Mouse (Mus musculus) fibroblast of lung, adult 2 months (primary cell): ENCODE data around the gene D17Wsu92e.

Source experiments
- DNase-seq: peaks from one replicate; pipeline ENCODE4 v3.0.0-alpha.2; 2011; ENCODE audit warnings: low read depth

Gene D17Wsu92e

GRCm38 (mm10) chr17:27748123-27748522, 72.3 kb downstream of the D17Wsu92e start:
- no peak for DNase-seq

- no peak for DNase-seq
These were observed 74.0 kb downstream of the D17Wsu92e start for GRCm38 (mm10) chr17:27746446-27746845.

DNA sequence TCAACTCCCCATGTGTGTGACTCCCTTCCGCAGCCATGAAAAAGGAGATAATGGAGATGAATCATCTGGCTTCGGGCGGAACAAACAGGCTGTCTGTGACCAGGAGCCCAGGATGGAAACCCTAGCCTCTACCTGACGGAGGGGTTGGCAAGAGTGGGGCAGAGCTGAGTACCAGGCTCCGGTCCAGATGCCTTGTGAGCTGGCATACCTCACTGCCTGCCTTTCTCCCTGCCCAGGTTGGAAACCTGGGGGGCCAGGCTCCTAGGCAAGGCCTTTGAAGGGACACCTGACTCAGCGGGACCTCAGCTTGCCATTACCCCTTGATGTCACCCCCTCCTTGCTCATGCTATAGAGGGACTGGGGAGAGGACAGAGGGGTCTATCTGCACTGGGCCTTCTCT, 79.5 kb downstream of the D17Wsu92e start:
- DNase-seq = no peak

DNA sequence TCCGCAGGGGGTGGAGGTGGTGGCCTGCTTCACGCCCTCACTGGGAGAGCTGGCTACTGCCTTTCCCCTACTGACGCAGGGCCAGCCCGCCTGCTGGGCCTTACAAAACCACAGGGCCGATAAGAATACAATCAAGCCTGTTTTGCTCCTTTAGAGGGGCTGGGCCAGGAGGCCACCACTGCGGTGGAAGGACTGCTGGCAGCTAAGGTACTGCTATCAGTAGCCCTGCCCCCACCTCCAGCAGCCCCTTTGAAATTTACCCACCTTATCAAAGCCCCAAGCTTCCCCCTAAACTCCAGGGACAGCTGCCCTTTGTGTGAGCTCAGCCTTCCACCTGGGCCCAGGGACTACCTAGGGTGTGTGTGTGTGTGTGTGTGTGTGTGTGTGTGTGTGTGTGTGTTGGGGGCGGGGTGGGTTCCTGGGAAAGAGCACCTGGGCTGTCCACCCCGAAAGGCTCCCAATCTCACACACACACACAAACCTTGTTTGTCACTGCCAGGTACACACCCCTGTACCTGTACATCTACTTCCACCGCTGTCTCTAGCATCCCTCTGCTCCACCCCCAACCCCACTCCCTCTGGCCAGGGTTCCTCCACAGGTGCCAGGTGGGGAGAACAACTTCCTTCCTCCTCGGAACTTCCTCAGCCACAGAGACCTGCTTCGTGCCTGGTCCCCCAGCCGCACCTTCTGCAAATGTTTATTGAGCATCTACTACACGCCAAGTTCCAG, 85.9 kb downstream of the D17Wsu92e start:
- no peak for DNase-seq

DNA sequence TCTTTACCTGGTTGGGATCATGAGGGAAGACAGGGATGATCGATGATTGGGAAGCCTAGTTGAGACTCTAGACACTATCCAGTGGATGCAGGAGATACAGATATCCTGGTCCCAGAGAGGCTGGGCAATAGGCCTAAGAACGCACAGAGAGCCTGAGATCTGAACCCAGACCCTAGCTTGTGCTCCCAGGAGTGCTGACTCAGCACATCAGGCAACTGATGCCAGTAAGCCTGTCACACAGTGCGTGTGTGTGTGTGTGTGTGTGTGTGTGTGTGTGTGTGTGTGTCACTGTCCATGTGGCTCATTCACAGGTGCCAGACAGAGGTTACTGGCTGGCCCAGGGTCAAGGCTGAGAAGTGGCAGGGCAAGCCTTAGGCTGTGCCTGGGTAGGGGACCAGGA, 87.8 kb downstream of the D17Wsu92e start:
- DNase-seq = no peak

DNA sequence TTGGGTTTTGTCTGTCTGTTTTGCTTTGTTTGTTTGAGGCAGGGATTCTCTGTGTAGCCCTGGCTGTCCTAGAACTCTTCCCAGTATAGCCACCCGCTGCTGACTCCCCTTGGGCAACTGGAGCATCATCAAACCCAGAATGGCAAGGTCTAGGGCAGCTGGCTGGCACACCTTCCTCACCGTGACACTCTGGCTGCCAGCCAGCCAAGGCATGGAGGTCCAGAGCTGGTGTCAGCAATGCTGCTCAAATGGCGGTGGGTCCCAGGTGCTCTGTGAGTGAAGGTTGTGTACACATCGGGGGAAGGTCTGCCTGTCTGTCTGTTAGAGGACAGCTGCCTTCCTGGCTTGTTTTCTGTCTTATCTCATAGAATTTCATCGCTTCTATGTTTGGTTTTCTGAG, 88.3 kb downstream of the D17Wsu92e start:
- no peak for DNase-seq

- DNase-seq = no peak
These were observed 91.7 kb downstream of the D17Wsu92e start, which contains the start of gene Spdef for GRCm38 (mm10) chr17:27728770-27729169. Spdef (minus strand) TSS chr17:27728955.

DNA sequence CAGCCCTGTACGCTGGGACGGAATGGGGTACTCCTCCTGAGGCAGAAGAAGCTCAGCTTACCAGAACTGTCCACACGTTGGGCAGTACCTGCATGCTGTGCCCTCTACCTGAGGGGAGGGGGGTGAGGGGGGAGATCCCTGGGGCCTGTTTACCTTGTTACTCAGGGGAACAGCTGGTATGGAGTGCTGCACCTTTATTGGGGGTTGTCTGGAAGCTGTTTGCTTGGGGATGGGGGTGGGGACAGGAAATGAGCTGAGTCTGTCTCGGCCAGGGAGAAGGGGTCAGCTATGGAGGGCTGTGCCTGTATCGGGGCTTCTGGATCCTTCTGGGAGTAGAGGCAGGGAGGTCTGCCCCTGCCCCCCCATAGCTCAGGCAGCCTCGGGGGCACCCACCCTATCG, 93.9 kb downstream of the D17Wsu92e start:
- DNase-seq = no peak

DNA sequence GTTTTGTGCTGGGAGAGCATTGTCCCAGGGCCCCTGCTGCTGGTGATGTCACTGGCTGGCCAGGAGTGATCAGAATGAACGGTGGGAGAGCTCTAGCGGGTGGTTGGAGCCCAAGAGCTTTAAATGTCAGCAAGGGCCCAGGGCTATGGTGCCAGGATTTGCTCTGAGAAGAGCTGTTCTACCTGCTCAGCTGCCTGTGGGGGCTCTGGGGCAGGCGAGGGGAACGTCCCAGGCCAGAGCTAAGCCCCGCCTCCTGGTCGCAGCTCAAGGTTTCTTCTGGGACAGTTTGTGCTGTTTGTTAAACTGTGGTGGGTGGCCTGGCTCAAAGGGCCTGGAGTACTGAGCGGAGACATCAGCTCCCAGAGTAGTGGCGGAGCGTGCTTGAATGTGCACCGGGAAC, 95.0 kb downstream of the D17Wsu92e start:
- DNase-seq = no peak

GRCm38 (mm10) chr17:27725011-27725410, 95.4 kb downstream of the D17Wsu92e start:
- no peak for DNase-seq

- DNase-seq = no peak
These were observed 96.1 kb downstream of the D17Wsu92e start for GRCm38 (mm10) chr17:27724327-27724726.

GRCm38 (mm10) chr17:27721125-27721664, 99.3 kb downstream of the D17Wsu92e start:
- no peak for DNase-seq

DNA sequence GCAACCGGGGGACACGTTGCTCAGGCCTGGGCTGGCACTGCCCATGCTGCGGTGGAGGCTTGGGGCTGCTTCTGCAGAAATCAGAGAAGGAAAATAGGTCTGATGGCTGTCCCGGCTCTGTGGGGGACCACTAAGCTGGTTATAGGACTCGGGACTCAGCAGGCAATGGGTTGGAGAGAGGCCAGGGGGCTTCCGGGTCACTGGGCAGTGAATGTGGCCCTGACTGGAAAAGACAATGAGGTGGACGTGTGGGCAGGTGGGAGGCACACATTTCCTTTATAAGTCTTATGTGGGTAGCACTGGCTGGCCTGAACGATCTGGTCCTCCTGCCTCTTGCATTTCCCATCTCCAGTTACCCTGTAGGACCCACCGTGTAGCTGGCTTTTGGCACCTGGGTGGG, 100.1 kb downstream of the D17Wsu92e start:
- no peak for DNase-seq

GRCm38 (mm10) chr17:27719663-27720062, 100.8 kb downstream of the D17Wsu92e start:
- DNase-seq = no peak

GRCm38 (mm10) chr17:27718250-27718649, 102.2 kb downstream of the D17Wsu92e start:
- DNase-seq = no peak

DNA sequence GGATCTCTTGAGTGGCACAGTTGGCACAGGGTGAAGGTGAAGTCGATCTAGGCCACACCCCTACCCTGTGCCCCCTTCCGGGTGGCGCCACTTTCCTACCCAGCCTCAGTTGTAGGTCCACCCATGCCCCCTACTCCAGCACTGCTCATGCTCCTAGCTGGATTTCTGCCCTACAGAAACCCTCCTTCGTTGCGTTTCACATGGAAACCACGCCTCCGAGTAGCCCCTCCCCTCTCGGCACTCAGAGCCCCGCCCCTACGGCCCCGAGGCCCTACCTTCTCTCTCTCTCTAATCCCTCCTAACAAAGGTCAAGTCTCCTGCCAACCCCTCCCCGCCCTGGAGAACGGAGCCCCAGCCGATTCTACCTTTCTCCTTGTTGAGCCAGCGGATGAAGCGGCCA, 103.6 kb downstream of the D17Wsu92e start:
- DNase-seq = no peak

DNA sequence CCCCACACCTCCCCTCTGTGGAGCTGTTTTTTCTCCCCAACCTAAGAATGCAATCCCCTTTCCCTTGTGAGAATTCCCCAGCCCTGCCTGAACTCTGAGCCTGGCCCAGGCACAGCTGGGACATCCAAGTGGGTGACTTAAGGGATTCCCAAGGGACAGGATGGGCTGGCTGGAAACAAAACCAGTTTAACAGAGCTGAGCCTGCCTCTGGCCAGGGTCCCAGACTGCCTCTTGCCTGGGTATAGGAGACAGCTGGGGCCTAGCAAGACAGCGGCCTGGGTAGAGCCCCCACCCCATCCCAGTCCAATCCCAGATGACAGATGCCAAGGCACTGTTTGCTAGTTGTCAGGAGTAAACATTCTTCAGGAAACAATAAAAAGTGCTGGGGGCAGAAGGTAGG, 107.6 kb downstream of the D17Wsu92e start:
- no peak for DNase-seq

DNA sequence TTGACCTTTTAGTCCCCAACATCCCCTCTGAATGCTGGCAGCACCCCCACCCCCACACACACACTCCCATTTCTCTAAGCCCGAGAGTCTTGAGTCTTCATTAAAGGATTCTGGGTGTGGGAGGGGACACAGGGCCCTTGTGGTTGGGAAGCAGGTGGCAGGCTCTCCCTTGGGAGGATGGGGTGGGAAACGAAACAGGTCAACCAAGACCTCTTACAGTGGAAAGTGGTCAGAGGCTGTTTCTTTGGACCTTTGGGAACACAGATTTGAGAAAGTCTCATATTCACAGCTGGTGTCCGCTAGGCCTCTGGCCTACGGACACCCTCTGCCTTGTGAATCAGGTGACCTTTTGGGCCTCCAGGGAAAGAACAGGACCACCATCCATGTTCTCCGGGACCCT, 110.8 kb downstream of the D17Wsu92e start:
- no peak for DNase-seq

DNA sequence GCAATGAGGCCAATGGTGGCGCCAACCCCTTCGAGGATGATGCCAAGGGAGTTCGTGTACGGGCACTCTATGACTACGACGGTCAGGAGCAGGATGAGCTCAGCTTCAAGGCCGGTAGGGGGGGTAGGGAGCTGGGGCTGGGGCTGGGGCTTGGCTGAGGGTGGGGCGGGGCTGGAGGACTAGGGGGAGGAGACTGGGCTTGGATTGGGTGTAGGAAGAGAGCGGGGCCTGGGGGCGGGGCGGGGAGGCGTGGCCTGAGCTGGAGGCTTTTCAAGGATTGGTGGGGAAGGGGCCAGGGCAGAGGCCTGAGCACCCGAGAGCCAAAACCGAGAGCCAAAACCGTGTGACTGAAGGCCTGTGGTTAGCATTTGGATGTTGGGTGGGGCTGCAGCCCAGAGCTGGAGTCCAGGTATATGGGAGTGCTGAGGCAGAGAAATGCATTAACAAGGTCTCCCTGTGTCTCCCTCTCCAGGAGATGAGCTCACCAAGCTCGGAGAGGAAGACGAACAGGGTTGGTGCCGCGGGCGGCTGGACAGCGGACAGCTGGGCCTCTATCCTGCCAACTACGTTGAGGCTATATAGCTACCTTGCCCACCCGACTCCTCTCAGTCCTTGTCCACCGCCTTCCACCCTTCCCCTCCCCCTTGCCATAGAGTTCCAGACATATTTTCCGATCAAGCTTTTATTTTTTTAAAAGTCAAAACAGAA, 112.3 kb downstream of the D17Wsu92e start:
- DNase-seq = peak; percentile 31

DNA sequence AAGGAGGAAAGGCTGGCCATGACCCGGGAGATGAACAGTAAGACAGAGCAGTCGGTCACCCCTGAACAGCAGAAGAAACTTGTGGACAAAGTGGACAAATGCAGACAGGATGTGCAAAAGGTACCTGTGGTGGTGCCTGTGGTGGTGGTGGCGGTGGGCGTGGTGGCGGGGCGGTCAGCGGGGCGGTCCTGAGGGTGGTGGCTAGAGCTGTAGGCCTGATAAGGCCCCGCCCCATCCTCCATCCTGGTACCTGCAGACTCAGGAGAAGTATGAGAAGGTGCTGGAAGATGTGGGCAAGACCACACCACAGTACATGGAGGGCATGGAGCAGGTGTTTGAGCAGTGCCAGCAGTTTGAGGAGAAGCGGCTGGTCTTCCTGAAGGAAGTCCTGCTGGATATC, 114.8 kb downstream of the D17Wsu92e start:
- DNase-seq = no peak

DNA sequence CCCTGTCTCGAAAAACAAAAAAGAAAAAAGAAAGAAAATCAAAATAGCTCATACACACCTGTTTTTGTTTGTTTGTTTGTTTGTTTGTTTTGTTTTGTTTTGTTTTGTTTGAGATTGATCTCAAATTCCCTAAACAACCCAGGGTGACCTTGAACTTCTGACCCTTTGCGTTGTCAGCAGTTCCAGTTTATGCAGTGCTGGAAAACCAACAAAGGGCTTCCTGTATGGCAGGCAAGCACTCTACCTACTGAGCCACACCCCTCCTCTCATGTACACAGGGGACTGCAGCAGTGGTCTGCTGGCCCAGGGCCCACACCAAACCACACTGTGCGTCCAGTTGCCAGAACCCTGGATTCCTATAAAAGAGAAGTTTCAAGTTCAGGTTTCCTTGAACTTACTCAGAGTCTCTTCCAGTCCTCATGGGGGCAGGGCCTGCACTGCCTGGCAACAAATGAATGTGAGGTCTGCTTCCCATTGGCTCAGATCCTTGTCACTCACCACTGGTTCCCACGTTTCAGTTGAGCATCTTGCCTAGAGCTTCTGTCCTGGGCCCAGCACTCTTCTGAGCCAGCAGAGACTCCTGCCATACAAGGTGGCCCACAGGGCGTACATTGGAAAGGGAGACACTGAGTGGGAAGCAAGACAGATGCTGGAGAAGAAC, 116.4 kb downstream of the D17Wsu92e start:
- DNase-seq = peak; percentile 27

GRCm38 (mm10) chr17:27702518-27702917, 117.9 kb downstream of the D17Wsu92e start:
- DNase-seq = no peak

DNA sequence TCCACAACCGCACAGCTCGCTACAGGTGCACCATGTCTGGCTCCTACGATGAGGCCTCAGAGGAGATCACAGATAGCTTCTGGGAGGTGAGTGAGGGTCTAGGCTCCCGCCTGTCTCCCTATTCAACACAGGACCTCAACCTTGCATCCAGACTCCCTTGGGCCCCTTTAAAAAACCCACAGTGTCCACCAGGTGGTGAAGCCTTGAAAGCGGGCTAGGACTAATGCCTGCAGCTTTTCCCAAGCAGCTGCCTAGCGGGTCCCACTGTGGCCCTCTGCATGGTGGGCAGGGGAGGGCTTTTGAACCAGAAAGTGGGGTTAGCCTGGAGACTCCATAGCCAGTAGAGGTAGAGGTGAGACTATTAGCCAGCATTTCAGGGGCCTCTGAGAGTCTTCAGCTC, 118.6 kb downstream of the D17Wsu92e start:
- no peak for DNase-seq
